Mouse (Mus musculus): Measurements from ENCODE around the gene Depdc7. TPM values are rescaled to one million over a fixed set of nuclear protein-coding genes. Genes with fewer than 3 reads are reported as not detected.
A peak's percentile ranks its signal among the peaks of the same experiment; 100 is the strongest.

The Depdc7 gene
- polyA plus RNA-seq, 1 experiment from 2014 or later: 44.7 TPM

DNA sequence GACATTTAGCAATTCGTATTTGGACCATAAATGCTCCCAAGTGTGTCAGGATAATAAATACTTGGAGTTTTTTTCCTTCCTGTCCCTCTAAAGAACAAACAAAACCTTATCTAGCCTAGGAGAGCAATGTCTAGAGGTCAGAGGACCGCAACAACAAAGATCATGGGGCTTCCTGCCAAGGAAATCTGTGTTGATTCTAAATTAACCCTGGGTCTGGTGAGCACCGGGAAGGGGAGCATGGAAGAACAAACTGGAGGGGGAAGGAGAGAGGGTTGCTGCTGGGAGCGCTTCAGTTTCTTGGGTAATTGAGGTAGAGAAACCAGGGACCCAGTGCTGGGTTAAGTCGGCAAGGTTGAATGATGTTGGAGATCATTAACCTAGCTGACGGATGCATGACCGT is 482 bp upstream of the Depdc7 start:
- Histone ChIP-seq H3K27ac (ENCODE audit: low read length) (peak overlapping the region; percentile 97), H3K36me3 (ENCODE audit: control insufficient read depth, insufficient read depth, low read length) (no peaks in the 10 kb centered on the region), H3K4me1 (ENCODE audit: control insufficient read depth, insufficient read depth, low read length) (peaks cover 11% of the 10 kb centered on the region; the same call in 1 of the 2 replicates), H3K4me3 (ENCODE audit: low read length) (peak overlapping the region; percentile 89), H3K27me3 (replicated peaks; ENCODE audit: control insufficient read depth, insufficient read depth, low read length) (no peaks in the 10 kb centered on the region), H3K9me3 (ENCODE audit: control insufficient read depth, low read length) (no peaks in the 10 kb centered on the region), H3K9ac (ENCODE audit: low read depth, low read length) (peak overlapping the region; percentile 35; the same call in 1 of the 2 replicates), H3K4me2 (ENCODE audit: low read depth, low read length) (peak overlapping the region; percentile 81)
- WGBS: 9% methylated on average over 7 of the region's 7 CpGs
- ATAC-seq: peak; percentile 62

- peak; percentile 7 for ATAC-seq
- WGBS: 4% methylated on average over 46 of the region's 46 CpGs
- peak overlapping the region; percentile 81 for H3K4me2 ChIP-seq (ENCODE audit: low read depth, low read length)
Measured at GRCm38 (mm10) chr2:104741896-104742740, 560 bp downstream of the Depdc7 start.

GRCm38 (mm10) chr2:104741015-104741758 is 1.5 kb downstream of the Depdc7 start:
- Histone ChIP-seq H3K4me2 (ENCODE audit: low read depth, low read length) (peak overlapping the region; percentile 81), H3K27me3 (replicated peaks; ENCODE audit: control insufficient read depth, insufficient read depth, low read length) (no peaks in the 10 kb centered on the region), H3K36me3 (ENCODE audit: control insufficient read depth, insufficient read depth, low read length) (no peaks in the 10 kb centered on the region), H3K4me3 (ENCODE audit: low read length) (peak overlapping the region; percentile 89), H3K9ac (ENCODE audit: low read depth, low read length) (peak overlapping the region; percentile 97), H3K4me1 (ENCODE audit: control insufficient read depth, insufficient read depth, low read length) (peaks cover 15% of the 10 kb centered on the region), H3K27ac (ENCODE audit: low read length) (peak overlapping the region; percentile 60), H3K9me3 (ENCODE audit: control insufficient read depth, low read length) (no peaks in the 10 kb centered on the region)
- WGBS: 35% methylated on average over 7 of the region's 7 CpGs
- no peak for ATAC-seq

More at GRCm38 (mm10) chr2:104741896-104742740, 560 bp downstream of the Depdc7 start:
- peak overlapping the region; percentile 97 for H3K9ac ChIP-seq (ENCODE audit: low read depth, low read length)
- no peaks in the 10 kb centered on the region for H3K27me3 ChIP-seq (replicated peaks; ENCODE audit: control insufficient read depth, insufficient read depth, low read length)
- H3K4me1 ChIP-seq (ENCODE audit: control insufficient read depth, insufficient read depth, low read length): peaks cover 11% of the 10 kb centered on the region; the same call in 1 of the 2 replicates
- H3K4me3 ChIP-seq (ENCODE audit: low read length): peak overlapping the region; percentile 89
- H3K36me3 ChIP-seq (ENCODE audit: control insufficient read depth, insufficient read depth, low read length): no peaks in the 10 kb centered on the region
- H3K9me3 ChIP-seq (ENCODE audit: control insufficient read depth, low read length): no peaks in the 10 kb centered on the region
- peak overlapping the region; percentile 97 for H3K27ac ChIP-seq (ENCODE audit: low read length)

- H3K4me3 ChIP-seq (ENCODE audit: low read length): peak overlapping the region; percentile 89
- H3K9ac ChIP-seq (ENCODE audit: low read depth, low read length): peak overlapping the region; percentile 97
- no peaks in the 10 kb centered on the region for H3K27me3 ChIP-seq (replicated peaks; ENCODE audit: control insufficient read depth, insufficient read depth, low read length)
- ATAC-seq: peak; percentile 32
- WGBS: 44% methylated on average over 7 of the region's 7 CpGs
- peak overlapping the region; percentile 81 for H3K4me2 ChIP-seq (ENCODE audit: low read depth, low read length)
- H3K4me1 ChIP-seq (ENCODE audit: control insufficient read depth, insufficient read depth, low read length): peaks cover 17% of the 10 kb centered on the region
- H3K9me3 ChIP-seq (ENCODE audit: control insufficient read depth, low read length): no peaks in the 10 kb centered on the region
- H3K36me3 ChIP-seq (ENCODE audit: control insufficient read depth, insufficient read depth, low read length): no peaks in the 10 kb centered on the region
- H3K27ac ChIP-seq (ENCODE audit: low read length): peak overlapping the region; percentile 60
Measured at GRCm38 (mm10) chr2:104740248-104740949, 2.3 kb downstream of the Depdc7 start.

- no peak for ATAC-seq
- no peak overlapping the region for H3K27ac ChIP-seq (ENCODE audit: low read length)
- H3K4me2 ChIP-seq (ENCODE audit: low read depth, low read length): no peak overlapping the region
- H3K27me3 ChIP-seq (replicated peaks; ENCODE audit: control insufficient read depth, insufficient read depth, low read length): no peaks in the 10 kb centered on the region
- no peaks in the 10 kb centered on the region for H3K9me3 ChIP-seq (ENCODE audit: control insufficient read depth, low read length)
- H3K9ac ChIP-seq (ENCODE audit: low read depth, low read length): no peak overlapping the region
- H3K4me3 ChIP-seq (ENCODE audit: low read length): no peak overlapping the region
- 96% methylated on average over 2 of the region's 2 CpGs for WGBS
- peaks cover 17% of the 10 kb centered on the region for H3K4me1 ChIP-seq (ENCODE audit: control insufficient read depth, insufficient read depth, low read length)
- H3K36me3 ChIP-seq (ENCODE audit: control insufficient read depth, insufficient read depth, low read length): no peaks in the 10 kb centered on the region
Measured at GRCm38 (mm10) chr2:104739691-104740090, 3.0 kb downstream of the Depdc7 start.

DNA sequence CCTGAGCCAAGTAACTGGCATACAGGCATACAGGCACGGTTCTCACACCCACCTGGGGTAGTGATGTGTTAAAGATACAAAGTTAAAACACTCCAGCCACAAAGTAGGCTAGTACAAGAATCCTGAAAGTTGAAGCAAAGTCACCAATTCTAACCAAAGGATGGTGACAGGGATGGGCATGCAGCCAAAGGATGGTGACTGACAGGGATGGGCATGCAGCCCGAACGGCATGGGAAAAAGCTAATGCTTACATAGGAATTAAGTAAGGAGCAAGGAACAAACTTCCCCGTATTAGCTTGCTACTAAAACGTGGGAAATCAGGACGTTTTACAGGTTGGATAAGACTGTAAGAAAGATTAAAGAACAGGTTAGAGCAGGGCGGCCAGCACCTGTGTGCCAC is 6.4 kb downstream of the Depdc7 start:
- Histone ChIP-seq H3K36me3 (ENCODE audit: control insufficient read depth, insufficient read depth, low read length) (no peaks in the 10 kb centered on the region), H3K4me3 (ENCODE audit: low read length) (no peak overlapping the region), H3K9ac (ENCODE audit: low read depth, low read length) (no peak overlapping the region), H3K9me3 (ENCODE audit: control insufficient read depth, low read length) (no peaks in the 10 kb centered on the region), H3K4me1 (ENCODE audit: control insufficient read depth, insufficient read depth, low read length) (peaks cover 12% of the 10 kb centered on the region), H3K4me2 (ENCODE audit: low read depth, low read length) (no peak overlapping the region), H3K27me3 (replicated peaks; ENCODE audit: control insufficient read depth, insufficient read depth, low read length) (no peaks in the 10 kb centered on the region), H3K27ac (ENCODE audit: low read length) (no peak overlapping the region)
- ATAC-seq: peak; percentile 12; the same call in 1 of the 2 replicates
- 57% methylated on average over 7 of the region's 7 CpGs for WGBS

DNA sequence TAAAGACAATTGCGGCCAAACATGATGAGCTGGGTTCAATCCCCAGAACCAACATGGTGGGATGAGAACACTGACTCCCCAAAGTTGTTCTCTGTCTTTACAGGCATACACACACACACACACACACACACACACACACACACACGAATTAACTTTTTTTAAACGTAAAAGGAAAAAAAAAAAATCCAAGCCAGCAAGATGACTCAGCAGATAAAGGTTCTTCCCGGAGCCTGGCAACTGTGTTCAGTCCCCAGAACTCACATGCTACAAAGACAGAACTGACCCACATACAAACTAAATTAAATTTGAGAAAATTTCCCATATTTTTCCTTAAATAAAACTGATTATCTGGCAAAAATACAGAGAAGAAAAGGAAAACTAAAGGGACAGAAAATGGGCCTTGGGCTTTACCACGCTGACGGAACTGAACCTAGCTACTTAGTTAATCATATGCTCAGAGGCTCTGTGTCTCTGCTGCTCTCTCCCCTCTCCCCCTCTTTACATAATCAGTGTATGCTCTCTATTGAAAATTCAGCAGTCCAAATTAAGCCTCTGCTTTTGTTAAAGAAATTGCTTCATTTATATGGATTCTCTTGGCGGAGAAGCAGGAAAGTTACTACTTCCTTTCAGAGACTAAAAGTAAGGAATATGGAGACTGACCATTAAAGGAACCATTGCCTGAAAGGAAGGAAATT is 10.0 kb downstream of the Depdc7 start:
- WGBS: 62% methylated on average over 7 of the region's 7 CpGs
- ATAC-seq: no peak
- Histone ChIP-seq H3K4me3 (ENCODE audit: low read length) (no peak overlapping the region), H3K4me1 (ENCODE audit: control insufficient read depth, insufficient read depth, low read length) (peaks cover 6% of the 10 kb centered on the region; the same call in 1 of the 2 replicates), H3K4me2 (ENCODE audit: low read depth, low read length) (no peak overlapping the region), H3K9me3 (ENCODE audit: control insufficient read depth, low read length) (no peaks in the 10 kb centered on the region), H3K9ac (ENCODE audit: low read depth, low read length) (no peak overlapping the region), H3K27ac (ENCODE audit: low read length) (no peak overlapping the region), H3K27me3 (replicated peaks; ENCODE audit: control insufficient read depth, insufficient read depth, low read length) (no peaks in the 10 kb centered on the region), H3K36me3 (ENCODE audit: control insufficient read depth, insufficient read depth, low read length) (no peaks in the 10 kb centered on the region)

DNA sequence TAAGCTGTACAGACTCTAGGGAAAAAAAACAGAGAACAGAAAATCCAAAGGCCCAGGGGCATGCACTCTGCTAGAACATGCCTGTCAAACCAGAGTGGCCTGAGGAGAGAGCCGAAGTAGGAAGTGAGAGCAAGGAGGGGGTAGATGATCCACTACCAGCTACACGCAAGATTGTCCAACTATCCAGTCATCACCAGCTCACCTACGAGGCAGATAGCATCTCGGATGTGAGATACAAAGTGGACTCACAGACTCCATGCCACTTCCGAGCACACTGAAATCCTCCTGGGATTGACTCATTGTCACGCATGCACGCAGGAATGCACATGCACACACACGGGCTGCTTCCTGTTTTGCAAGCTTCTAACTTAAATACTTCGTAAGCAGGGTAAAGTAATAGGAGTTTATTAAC is 10.6 kb downstream of the Depdc7 start:
- H3K36me3 ChIP-seq (ENCODE audit: control insufficient read depth, insufficient read depth, low read length): 0 out of 2 replicates have a peak, but pooled peaks cover 2% of the 10 kb centered on the region
- ATAC-seq: no peak
- no peak overlapping the region for H3K27ac ChIP-seq (ENCODE audit: low read length)
- no peak overlapping the region for H3K4me3 ChIP-seq (ENCODE audit: low read length)
- peaks cover 6% of the 10 kb centered on the region; the same call in 1 of the 2 replicates for H3K4me1 ChIP-seq (ENCODE audit: control insufficient read depth, insufficient read depth, low read length)
- no peaks in the 10 kb centered on the region for H3K9me3 ChIP-seq (ENCODE audit: control insufficient read depth, low read length)
- no peaks in the 10 kb centered on the region for H3K27me3 ChIP-seq (replicated peaks; ENCODE audit: control insufficient read depth, insufficient read depth, low read length)
- no peak overlapping the region for H3K9ac ChIP-seq (ENCODE audit: low read depth, low read length)
- H3K4me2 ChIP-seq (ENCODE audit: low read depth, low read length): no peak overlapping the region
- WGBS: 79% methylated on average over 9 of the region's 9 CpGs
